10 mouse cellular contexts compared by ENCODE assay signal in the genomic region with DNA sequence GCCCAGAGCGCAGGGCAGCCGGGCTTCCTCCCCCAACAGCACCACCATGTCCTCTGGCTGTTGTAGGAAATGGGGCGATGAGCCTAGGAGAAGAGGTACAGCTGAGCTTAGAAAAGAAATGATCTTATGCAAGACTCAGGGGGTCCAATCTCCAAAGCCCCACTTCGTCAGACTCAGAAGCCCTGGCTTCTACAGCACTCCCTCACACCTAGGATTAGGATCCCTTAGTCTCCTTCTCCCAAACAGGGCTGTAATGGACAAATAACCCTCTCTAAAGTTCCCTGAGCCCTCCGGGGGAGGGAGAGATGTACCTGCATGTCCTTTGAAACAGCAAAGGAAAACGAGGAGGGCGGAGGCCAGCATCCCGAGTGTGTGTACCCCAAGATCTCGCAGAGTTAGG. TPM values are rescaled to one million over a fixed set of nuclear protein-coding genes. Genes with fewer than 3 reads are reported as not detected.
DNase-seq lines count a peak whose midpoint lies in the region; ATAC-seq lines count a peak whose summit lies in the region.
"Had no signal": no experiment of that assay in that cellular context is flagged by ENCODE, and none has a peak within 500 bp of the region (broad histone marks: within the 10 kb centered on the region; RNA-seq: fewer than 3 reads in every experiment).

No protein-coding gene starts in this region.

- H3K4me3 ChIP-seq in heart, embryonic 14.5 days (ENCODE audit: control insufficient read depth in 1 of 2, insufficient read depth in 1 of 2, low read depth in 1 of 2, low read length in 2 of 2), result no peak overlapping the region
- H3K4me3 ChIP-seq in embryonic facial prominence, embryonic 13.5 days, result peak overlapping the region; percentile 23; the same call in 1 of the 2 replicates
- H3K4me3 ChIP-seq in hindbrain, embryonic 15.5 days, result peak overlapping the region; percentile 32
- H3K4me3 ChIP-seq in neural tube, embryonic 12.5 days, result peak overlapping the region; percentile 30

- no peaks in the 10 kb centered on the region for H3K36me3 ChIP-seq in heart, embryonic 14.5 days (ENCODE audit: control insufficient read depth, insufficient read depth, low read length)
- no peaks in the 10 kb centered on the region for H3K36me3 ChIP-seq in embryonic facial prominence, embryonic 13.5 days
- no peaks in the 10 kb centered on the region for H3K36me3 ChIP-seq in hindbrain, embryonic 15.5 days
- no peaks in the 10 kb centered on the region for H3K36me3 ChIP-seq in neural tube, embryonic 12.5 days

- H3K27me3 ChIP-seq in heart, embryonic 14.5 days (ENCODE audit: control insufficient read depth, insufficient read depth, low read length), result peaks cover 95% of the 10 kb centered on the region
- peaks cover 99% of the 10 kb centered on the region for H3K27me3 ChIP-seq in embryonic facial prominence, embryonic 13.5 days
- H3K27me3 ChIP-seq in hindbrain, embryonic 15.5 days, result peaks cover 61% of the 10 kb centered on the region
- H3K27me3 ChIP-seq in neural tube, embryonic 12.5 days (replicated peaks), result peaks cover 89% of the 10 kb centered on the region

- ATAC-seq in heart, embryonic 14.5 days (ENCODE audit: insufficient number of reproducible peaks, insufficient read depth, low FRiP score, low read depth), result no peak
- no peak for ATAC-seq in embryonic facial prominence, embryonic 13.5 days (ENCODE audit: insufficient number of reproducible peaks, insufficient read depth, low FRiP score, low TSS enrichment, low read depth)
- no peak for ATAC-seq in hindbrain, embryonic 15.5 days (ENCODE audit: low FRiP score, low read depth)
- no peak for ATAC-seq in neural tube, embryonic 12.5 days (ENCODE audit: low FRiP score, low read depth)

- no peaks in the 10 kb centered on the region for H3K9me3 ChIP-seq in heart, embryonic 14.5 days (ENCODE audit: control insufficient read depth, low read length)
- no peaks in the 10 kb centered on the region for H3K9me3 ChIP-seq in embryonic facial prominence, embryonic 13.5 days
- no peaks in the 10 kb centered on the region for H3K9me3 ChIP-seq in hindbrain, embryonic 15.5 days
- H3K9me3 ChIP-seq in neural tube, embryonic 12.5 days, result no peaks in the 10 kb centered on the region

- H3K4me1 ChIP-seq in heart, embryonic 14.5 days (ENCODE audit: control insufficient read depth in 2 of 2, insufficient read depth in 2 of 2, low read length in 2 of 2), result peaks cover 0 to 3% of the 10 kb centered on the region in 2 experiments; a peak in 1 of 4 replicates
- peaks cover 23% of the 10 kb centered on the region for H3K4me1 ChIP-seq in embryonic facial prominence, embryonic 13.5 days
- peaks cover 35% of the 10 kb centered on the region for H3K4me1 ChIP-seq in hindbrain, embryonic 15.5 days (replicated peaks)
- H3K4me1 ChIP-seq in neural tube, embryonic 12.5 days, result peaks cover 37% of the 10 kb centered on the region

- intact Hi-C loops in gastrocnemius, postnatal 36 days (cut with DNase I), result no loop called here

- H3K4me2 ChIP-seq in heart, embryonic 14.5 days (ENCODE audit: low read length), result peak overlapping the region; percentile 14; the same call in 1 of the 2 replicates
- peak overlapping the region; percentile 45 for H3K4me2 ChIP-seq in embryonic facial prominence, embryonic 13.5 days
- peak overlapping the region; percentile 63 for H3K4me2 ChIP-seq in hindbrain, embryonic 15.5 days
- H3K4me2 ChIP-seq in neural tube, embryonic 12.5 days (replicated peaks), result peak overlapping the region; percentile 65

- no peak overlapping the region for H3K9ac ChIP-seq in heart, embryonic 14.5 days (ENCODE audit: low read length)
- peak overlapping the region; percentile 37; the same call in 1 of the 2 replicates for H3K9ac ChIP-seq in embryonic facial prominence, embryonic 13.5 days
- H3K9ac ChIP-seq in hindbrain, embryonic 15.5 days, result no peak overlapping the region
- no peak overlapping the region for H3K9ac ChIP-seq in neural tube, embryonic 12.5 days
- H3K9ac ChIP-seq: liver, embryonic 14.5 days had no signal

- no peak for DNase-seq in heart, adult 11 months
- no peak for DNase-seq in right cerebral cortex, postnatal 4 days
- no peak for DNase-seq in gastrocnemius, postnatal 36 days
- no peak for DNase-seq in adrenal gland, postnatal 4 days (ENCODE audit: low spot score in 2 of 2)
- DNase-seq: heart, postnatal 36 days had no signal

- H3K27ac ChIP-seq in heart, embryonic 14.5 days (replicated peaks in 1 of 2; ENCODE audit: control insufficient read depth in 1 of 2, insufficient read depth in 1 of 2, low read depth in 2 of 2, low read length in 2 of 2), result no peak overlapping the region
- H3K27ac ChIP-seq in embryonic facial prominence, embryonic 13.5 days, result no peak overlapping the region
- no peak overlapping the region for H3K27ac ChIP-seq in hindbrain, embryonic 15.5 days (replicated peaks)
- H3K27ac ChIP-seq in neural tube, embryonic 12.5 days, result no peak overlapping the region
- H3K27ac ChIP-seq: liver, embryonic 14.5 days had no signal

- WGBS in heart, embryonic 14.5 days, result 2% methylated on average over 9 of the region's 9 CpGs
- under 1% methylated on average over 9 of the region's 9 CpGs for WGBS in embryonic facial prominence, embryonic 13.5 days
- WGBS in hindbrain, embryonic 15.5 days, result under 1% methylated on average over 9 of the region's 9 CpGs
- 1% methylated on average over 9 of the region's 9 CpGs for WGBS in neural tube, embryonic 12.5 days

RNA-seq across cellular contexts. Expression of gene Kirrel2, which starts 1.0 kb away (rescaled TPM):
- polyA plus RNA-seq in heart, embryonic 14.5 days (2014; fragmentation: Nextera tagmentation; extraction: Ambion mirVana), result 0.05 and 0.26 TPM in 2 replicates
- 0.17 and 0.52 TPM in 2 replicates for polyA plus RNA-seq in embryonic facial prominence, embryonic 13.5 days (2015; fragmentation: Nextera tagmentation; extraction: Ambion mirVana)
- polyA plus RNA-seq in hindbrain, embryonic 15.5 days (2015; fragmentation: Nextera tagmentation; extraction: Ambion mirVana), result 4.7 and 7.3 TPM in 2 replicates
- 13.5 and 14.6 TPM in 2 replicates for polyA plus RNA-seq in neural tube, embryonic 12.5 days (2016; fragmentation: Nextera tagmentation; extraction: Ambion mirVana)
- not detected for total RNA-seq in gastrocnemius, postnatal 36 days (2021)
- 1 to 10 TPM in 1 of 2 experiments, under 1 TPM in 1; 0.14 to 1.3 TPM for total RNA-seq in adrenal gland, postnatal 4 days (2021)
- total RNA-seq: heart, postnatal 36 days had no signal

RNA-seq across cellular contexts. Expression of gene Nphs1, which starts 1.6 kb away (rescaled TPM):
- polyA plus RNA-seq in heart, embryonic 14.5 days (2014; fragmentation: Nextera tagmentation; extraction: Ambion mirVana), result 0.08 and 0.14 TPM in 2 replicates
- 0.13 and 0.36 TPM in 2 replicates for polyA plus RNA-seq in embryonic facial prominence, embryonic 13.5 days (2015; fragmentation: Nextera tagmentation; extraction: Ambion mirVana)
- 1.1 and 1.2 TPM in 2 replicates for polyA plus RNA-seq in hindbrain, embryonic 15.5 days (2015; fragmentation: Nextera tagmentation; extraction: Ambion mirVana)
- polyA plus RNA-seq in neural tube, embryonic 12.5 days (2016; fragmentation: Nextera tagmentation; extraction: Ambion mirVana), result 2.0 and 3.3 TPM in 2 replicates
- not detected for total RNA-seq in gastrocnemius, postnatal 36 days (2021)
- 1 to 10 TPM in 1 of 2 experiments, under 1 TPM in 1; 0.08 to 7.1 TPM for total RNA-seq in adrenal gland, postnatal 4 days (2021)
- total RNA-seq: heart, postnatal 36 days had no signal

RNA-seq across cellular contexts. Expression of gene Aplp1, which starts 11.2 kb away (rescaled TPM):
- polyA plus RNA-seq in heart, embryonic 14.5 days (2014; fragmentation: Nextera tagmentation; extraction: Ambion mirVana), result 14.7 and 21.2 TPM in 2 replicates
- polyA plus RNA-seq in embryonic facial prominence, embryonic 13.5 days (2015; fragmentation: Nextera tagmentation; extraction: Ambion mirVana), result 53.4 and 54.1 TPM in 2 replicates
- polyA plus RNA-seq in hindbrain, embryonic 15.5 days (2015; fragmentation: Nextera tagmentation; extraction: Ambion mirVana), result 674 and 762 TPM in 2 replicates
- polyA plus RNA-seq in neural tube, embryonic 12.5 days (2016; fragmentation: Nextera tagmentation; extraction: Ambion mirVana), result 368 and 386 TPM in 2 replicates
- total RNA-seq in gastrocnemius, postnatal 36 days (2021), result 1 to 10 TPM in 1 of 2 experiments, under 1 TPM in 1; 0.62 to 1.0 TPM
- 10 to 100 TPM; 49.5 to 59.1 TPM for total RNA-seq in adrenal gland, postnatal 4 days (2021)

RNA-seq across cellular contexts. Expression of gene Nfkbid, which starts 35.0 kb away (rescaled TPM):
- 1.00 and 1.1 TPM in 2 replicates for polyA plus RNA-seq in heart, embryonic 14.5 days (2014; fragmentation: Nextera tagmentation; extraction: Ambion mirVana)
- polyA plus RNA-seq in embryonic facial prominence, embryonic 13.5 days (2015; fragmentation: Nextera tagmentation; extraction: Ambion mirVana), result 1.8 and 2.5 TPM in 2 replicates
- 2.4 and 2.9 TPM in 2 replicates for polyA plus RNA-seq in hindbrain, embryonic 15.5 days (2015; fragmentation: Nextera tagmentation; extraction: Ambion mirVana)
- polyA plus RNA-seq in neural tube, embryonic 12.5 days (2016; fragmentation: Nextera tagmentation; extraction: Ambion mirVana), result 1.4 and 2.1 TPM in 2 replicates
- under 1 TPM; 0.12 to 0.20 TPM for total RNA-seq in gastrocnemius, postnatal 36 days (2021)
- total RNA-seq in adrenal gland, postnatal 4 days (2021), result 1 to 10 TPM; 2.1 to 2.3 TPM

RNA-seq across cellular contexts. Expression of gene Hcst, which starts 36.8 kb away (rescaled TPM):
- 0.54 and 0.89 TPM in 2 replicates for polyA plus RNA-seq in heart, embryonic 14.5 days (2014; fragmentation: Nextera tagmentation; extraction: Ambion mirVana)
- 0.72 and 0.91 TPM in 2 replicates for polyA plus RNA-seq in embryonic facial prominence, embryonic 13.5 days (2015; fragmentation: Nextera tagmentation; extraction: Ambion mirVana)
- polyA plus RNA-seq in hindbrain, embryonic 15.5 days (2015; fragmentation: Nextera tagmentation; extraction: Ambion mirVana), result 0.53 and 0.56 TPM in 2 replicates
- polyA plus RNA-seq in neural tube, embryonic 12.5 days (2016; fragmentation: Nextera tagmentation; extraction: Ambion mirVana), result 0.72 and 1.2 TPM in 2 replicates
- under 1 TPM in 1 of 2 experiments, not detected in 1; 0.86 TPM for total RNA-seq in gastrocnemius, postnatal 36 days (2021)
- 1 to 10 TPM; 1.6 to 2.2 TPM for total RNA-seq in adrenal gland, postnatal 4 days (2021)
- total RNA-seq: heart, postnatal 36 days had no signal

Comparison
In these comparisons a context has a peak if more than half of its experiments do, and no peak if none do; other contexts are left out.
1. H3K4me2 ChIP-seq: peak in every context shown above with its lines; median percentile 65 in neural tube, embryonic 12.5 days; 63 in hindbrain, embryonic 15.5 days; 45 in embryonic facial prominence, embryonic 13.5 days; 14 in heart, embryonic 14.5 days.
2. H3K4me3 ChIP-seq: peak in embryonic facial prominence, embryonic 13.5 days (single experiment), hindbrain, embryonic 15.5 days (single experiment) and neural tube, embryonic 12.5 days (single experiment); none in heart, embryonic 14.5 days (0 of 2).